Mouse (Mus musculus): ENCODE data around the gene Kpna3. TPM values are rescaled to one million over a fixed set of nuclear protein-coding genes. Genes with fewer than 3 reads are reported as not detected.
"Not testable (repeated sequence)": the region's sequence is repeated elsewhere in the genome, so short reads cannot be mapped to it uniquely, and the experiment has no call there.

Kpna3 gene
- total RNA-seq, 1 experiment, result 38.0 TPM

DNA sequence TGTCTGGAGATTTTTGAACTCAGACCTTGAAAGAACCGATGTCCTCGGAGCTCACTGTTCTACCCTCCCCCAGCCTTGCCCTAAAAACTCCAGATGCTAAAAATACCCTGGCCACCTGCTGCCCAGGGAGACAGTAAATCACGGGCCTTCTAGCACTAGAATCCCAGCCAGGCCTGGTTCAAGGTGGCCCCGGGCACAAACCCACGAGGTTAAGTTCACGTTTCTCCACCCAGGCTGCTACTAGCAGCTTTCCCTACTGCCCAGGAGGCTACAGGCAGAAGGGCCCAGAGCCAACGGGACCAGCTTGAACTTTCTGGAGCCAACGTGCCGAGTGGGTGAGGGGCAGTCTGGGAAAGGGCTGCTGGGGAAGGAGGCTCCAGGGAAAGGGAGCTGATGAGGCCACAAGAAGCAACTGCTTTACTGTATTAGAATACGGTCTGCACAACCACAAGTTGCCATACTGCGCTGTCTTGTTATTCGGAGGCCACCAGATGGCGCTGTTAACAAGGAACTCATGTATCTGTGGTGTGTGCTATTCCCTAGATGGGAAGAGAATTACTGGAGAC, 108.6 kb downstream of the Kpna3 start:
- H3K9me3 ChIP-seq (ENCODE audit: control insufficient read depth, insufficient read depth, low read depth, low read length), result no peaks in the 10 kb centered on the region
- peaks cover 1 to 8% of the 10 kb centered on the region in 2 experiments; a peak in 3 of 4 replicates for H3K4me1 ChIP-seq (ENCODE audit: control insufficient read depth in 2 of 2, insufficient read depth in 2 of 2, low read length in 2 of 2, poor library complexity in 1 of 2)
- TF ChIP-seq ZC3H11A (IDR thresholded peaks at IDR 0.05; ENCODE audit: borderline replicate concordance, low read depth, low read length) (peak; percentile 57; the same call in 1 of the 2 replicates), ZNF384 (IDR thresholded peaks at IDR 0.05; ENCODE audit: low read depth, low read length) (no peak)
- no peaks in the 10 kb centered on the region for H3K36me3 ChIP-seq (ENCODE audit: control insufficient read depth, insufficient read depth, low read length, poor library complexity, severe bottlenecking)
- H3K27ac ChIP-seq (ENCODE audit: insufficient read depth, low read depth, low read length, poor library complexity, severe bottlenecking), result no peak overlapping the region
- peak overlapping the region in 1 of 2 experiments; percentile 37; a peak in 2 of 4 replicates for H3K4me3 ChIP-seq (ENCODE audit: insufficient read depth in 1 of 2, low read depth in 1 of 2, low read length in 2 of 2, poor library complexity in 1 of 2, severe bottlenecking in 1 of 2)
- H3K9ac ChIP-seq (ENCODE audit: insufficient read depth, low read depth, low read length, poor library complexity, severe bottlenecking), result no peak overlapping the region
- DNase-seq (ENCODE audit: low read depth, low spot score), result peak; percentile 85
- in situ Hi-C loops (cut with MboI; ENCODE audit: low sequenced_read_pairs in 2 of 2, unreplicated experiment in 2 of 2), result loop anchor here in 1 of 2 experiments (10.0 kb wide), 1 partner anchor 164 kb away; no protein-coding TSS in a partner anchor

DNA sequence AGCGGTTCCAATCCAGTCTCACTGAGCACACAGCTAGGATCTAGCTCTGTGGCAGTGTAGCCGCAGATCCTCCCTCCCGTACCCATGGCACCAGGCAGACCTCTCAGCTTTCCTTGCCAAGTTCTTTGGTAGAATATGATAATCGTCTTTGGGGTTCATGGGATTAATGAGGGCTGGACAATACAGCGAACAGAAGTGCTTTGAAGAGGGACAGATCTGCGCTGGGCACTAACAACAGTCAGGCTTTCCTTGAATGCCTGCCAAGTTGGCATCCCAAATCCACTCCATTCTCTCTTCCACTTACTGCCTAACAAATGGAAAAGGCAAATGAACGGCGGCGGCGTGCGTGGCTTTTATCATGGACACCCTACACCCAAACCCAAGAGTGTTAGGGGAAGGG, 109.1 kb downstream of the Kpna3 start:
- Histone ChIP-seq H3K4me1 (ENCODE audit: control insufficient read depth in 2 of 2, insufficient read depth in 2 of 2, low read length in 2 of 2, poor library complexity in 1 of 2) (peaks cover 1 to 8% of the 10 kb centered on the region in 2 experiments; a peak in 3 of 4 replicates), H3K9ac (ENCODE audit: insufficient read depth, low read depth, low read length, poor library complexity, severe bottlenecking) (no peak overlapping the region), H3K27ac (ENCODE audit: insufficient read depth, low read depth, low read length, poor library complexity, severe bottlenecking) (no peak overlapping the region), H3K4me3 (ENCODE audit: insufficient read depth in 1 of 2, low read depth in 1 of 2, low read length in 2 of 2, poor library complexity in 1 of 2, severe bottlenecking in 1 of 2) (no peak overlapping the region), H3K9me3 (ENCODE audit: control insufficient read depth, insufficient read depth, low read depth, low read length) (no peaks in the 10 kb centered on the region), H3K36me3 (ENCODE audit: control insufficient read depth, insufficient read depth, low read length, poor library complexity, severe bottlenecking) (no peaks in the 10 kb centered on the region)
- no peak for DNase-seq (ENCODE audit: low read depth, low spot score)
- no peak for TF ChIP-seq ZC3H11A (IDR thresholded peaks at IDR 0.05; ENCODE audit: borderline replicate concordance, low read depth, low read length)
- TF ChIP-seq MAFK (IDR thresholded peaks at IDR 0.05; ENCODE audit: insufficient read depth, low read depth, low read length), result no peak
- no peak for TF ChIP-seq HCFC1 (IDR thresholded peaks at IDR 0.05; ENCODE audit: borderline replicate concordance, insufficient read depth, low read length)
- TF ChIP-seq CHD2 (IDR thresholded peaks at IDR 0.05; ENCODE audit: low read depth, low read length), result no peak
- TF ChIP-seq ZNF384 (IDR thresholded peaks at IDR 0.05; ENCODE audit: low read depth, low read length), result no peak
- in situ Hi-C loops (cut with MboI; ENCODE audit: low sequenced_read_pairs in 2 of 2, unreplicated experiment in 2 of 2), result loop anchor here in 1 of 2 experiments (10.0 kb wide), 1 partner anchor 164 kb away; no protein-coding TSS in a partner anchor

DNA sequence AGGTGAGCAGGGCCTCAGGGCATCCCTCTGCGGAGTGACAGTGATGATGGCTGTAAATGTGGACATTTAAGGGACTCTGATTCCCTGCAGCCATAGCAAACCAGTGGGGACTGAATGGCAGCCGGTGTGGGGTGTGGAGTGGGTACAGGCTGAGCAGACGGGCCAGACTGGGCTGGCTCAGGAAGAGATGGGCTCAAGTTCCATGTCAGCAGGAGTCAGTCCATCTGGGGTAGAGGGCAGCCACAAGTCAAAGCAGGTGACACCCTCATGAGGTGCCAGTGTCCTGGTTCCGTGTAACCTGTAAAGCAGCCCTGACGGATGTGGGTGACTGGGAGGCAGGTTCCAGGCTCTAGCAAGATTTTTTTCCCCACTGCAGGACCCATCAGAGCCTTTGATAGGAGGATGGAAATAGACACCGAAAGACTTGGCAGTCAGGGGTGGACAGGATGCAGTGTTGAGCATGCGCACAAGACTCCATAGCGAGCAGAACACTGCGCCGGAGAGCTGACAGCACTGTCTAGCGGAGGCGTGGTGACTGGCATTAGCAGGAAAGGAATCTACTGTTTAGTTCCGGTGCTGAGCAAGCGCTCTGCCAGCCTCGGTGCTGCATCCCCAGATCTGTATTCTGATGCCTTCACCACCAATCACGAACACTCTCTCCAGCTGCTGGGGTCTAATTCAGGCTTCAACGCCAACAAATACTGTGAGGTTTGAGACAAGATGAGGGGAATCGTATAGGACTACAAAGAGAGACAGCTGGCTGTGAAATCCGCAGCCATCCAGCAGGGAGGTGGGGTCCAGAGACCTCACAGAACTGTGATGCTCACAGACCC, 111.8 kb downstream of the Kpna3 start:
- Histone ChIP-seq H3K4me1 (ENCODE audit: control insufficient read depth in 2 of 2, insufficient read depth in 2 of 2, low read length in 2 of 2, poor library complexity in 1 of 2) (peaks cover 1 to 8% of the 10 kb centered on the region in 2 experiments; a peak in 3 of 4 replicates), H3K9ac (ENCODE audit: insufficient read depth, low read depth, low read length, poor library complexity, severe bottlenecking) (no peak overlapping the region), H3K36me3 (ENCODE audit: control insufficient read depth, insufficient read depth, low read length, poor library complexity, severe bottlenecking) (no peaks in the 10 kb centered on the region), H3K4me3 (ENCODE audit: insufficient read depth in 1 of 2, low read depth in 1 of 2, low read length in 2 of 2, poor library complexity in 1 of 2, severe bottlenecking in 1 of 2) (peak overlapping the region in 1 of 2 experiments; percentile 28; a peak in 1 of 4 replicates), H3K9me3 (ENCODE audit: control insufficient read depth, insufficient read depth, low read depth, low read length) (no peaks in the 10 kb centered on the region), H3K27ac (ENCODE audit: insufficient read depth, low read depth, low read length, poor library complexity, severe bottlenecking) (no peak overlapping the region)
- no peak for DNase-seq (ENCODE audit: low read depth, low spot score)
- in situ Hi-C loops (cut with MboI; ENCODE audit: low sequenced_read_pairs in 2 of 2, unreplicated experiment in 2 of 2), result no loop called here
- TF ChIP-seq MAFK (IDR thresholded peaks at IDR 0.05; ENCODE audit: insufficient read depth, low read depth, low read length) (no peak), CHD2 (IDR thresholded peaks at IDR 0.05; ENCODE audit: low read depth, low read length) (no peak), ZNF384 (IDR thresholded peaks at IDR 0.05; ENCODE audit: low read depth, low read length) (no peak), HCFC1 (IDR thresholded peaks at IDR 0.05; ENCODE audit: borderline replicate concordance, insufficient read depth, low read length) (no peak), ZC3H11A (IDR thresholded peaks at IDR 0.05; ENCODE audit: borderline replicate concordance, low read depth, low read length) (no peak)

DNA sequence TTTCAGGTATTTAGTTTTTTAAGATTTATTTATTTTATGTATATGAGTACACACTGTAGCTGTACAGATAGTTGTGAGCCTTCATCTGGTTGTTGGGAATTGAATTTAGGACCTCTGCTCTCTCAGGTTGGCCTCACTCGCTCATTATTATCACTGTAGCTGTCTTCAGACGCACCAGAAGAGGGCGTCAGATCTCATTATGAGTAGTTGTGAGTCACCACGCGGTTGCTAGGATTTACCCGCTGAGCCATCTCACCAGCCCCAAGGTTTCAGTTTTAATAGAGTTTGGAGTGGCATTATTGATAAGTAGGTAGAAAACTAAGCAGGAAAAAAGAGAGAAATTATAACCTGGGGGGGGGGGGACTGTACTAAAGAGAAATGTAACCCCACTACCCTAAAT, 112.7 kb downstream of the Kpna3 start:
- H3K36me3 ChIP-seq (ENCODE audit: control insufficient read depth, insufficient read depth, low read length, poor library complexity, severe bottlenecking); H3K9ac ChIP-seq (ENCODE audit: insufficient read depth, low read depth, low read length, poor library complexity, severe bottlenecking); in situ Hi-C loops (cut with MboI; ENCODE audit: low sequenced_read_pairs in 2 of 2, unreplicated experiment in 2 of 2); H3K4me1 ChIP-seq (ENCODE audit: control insufficient read depth in 2 of 2, insufficient read depth in 2 of 2, low read length in 2 of 2, poor library complexity in 1 of 2); H3K9me3 ChIP-seq (ENCODE audit: control insufficient read depth, insufficient read depth, low read depth, low read length); H3K27ac ChIP-seq (ENCODE audit: insufficient read depth, low read depth, low read length, poor library complexity, severe bottlenecking); DNase-seq (ENCODE audit: low read depth, low spot score): not testable (repeated sequence)
- H3K4me3 ChIP-seq (ENCODE audit: insufficient read depth in 1 of 2, low read depth in 1 of 2, low read length in 2 of 2, poor library complexity in 1 of 2, severe bottlenecking in 1 of 2), result peak overlapping the region in 1 of 2 experiments; percentile 18; a peak in 1 of 4 replicates
